Mouse (Mus musculus) forebrain, embryonic 16.5 days (tissue): ENCODE measurements around the gene Ccdc27. TPM values are rescaled to one million over a fixed set of nuclear protein-coding genes. Genes with fewer than 3 reads are reported as not detected.

Experiments
- ATAC-seq: fragments of 200-750 bp; cut with Nextera tagmentation; 2 replicates; pipeline ENCODE4 v1.8.0; 2017; ENCODE audit warnings: mild to moderate bottlenecking, moderate library complexity
- H3K27ac ChIP-seq: fragments of 300-500 bp; sonication (generic); 2 replicates; pipeline ENCODE4 v1.5.1; 2014; ENCODE audit warnings: low read length, control low read depth
- H3K27me3 ChIP-seq: fragments of 300-500 bp; sonication (generic); replicated peaks from 2 replicates; pipeline ENCODE4 v1.6.1; 2014; ENCODE audit warnings: low read length; ENCODE audit not compliant: control insufficient read depth, insufficient read depth
- H3K36me3 ChIP-seq: fragments of 300-500 bp; sonication (generic); 2 replicates; pipeline ENCODE4 v1.6.1; 2014; ENCODE audit not compliant: control insufficient read depth, insufficient read depth
- H3K4me1 ChIP-seq: fragments of 300-500 bp; sonication (generic); replicated peaks from 2 replicates; pipeline ENCODE4 v1.6.1; 2014; ENCODE audit warnings: low read length; ENCODE audit not compliant: control insufficient read depth, insufficient read depth
- H3K4me2 ChIP-seq: fragments of 300-500 bp; sonication (generic); 2 replicates; pipeline ENCODE4 v1.6.1; 2014; ENCODE audit warnings: mild to moderate bottlenecking, low read length, control low read depth
- H3K4me3 ChIP-seq: fragments of 300-500 bp; sonication (generic); replicated peaks from 2 replicates; pipeline ENCODE4 v1.5.1; 2014; ENCODE audit warnings: mild to moderate bottlenecking, low read length, control low read depth
- H3K9ac ChIP-seq: fragments of 300-500 bp; sonication (generic); replicated peaks from 2 replicates; pipeline ENCODE4 v1.6.1; 2014; ENCODE audit warnings: low read depth, low read length, control low read depth
- H3K9me3 ChIP-seq: fragments of 300-500 bp; sonication (generic); 2 replicates; pipeline ENCODE4 v1.6.1; 2016; ENCODE audit warnings: low read length; ENCODE audit not compliant: control insufficient read depth
- WGBS: fragments of 180-500 bp; shearing (Covaris S2); extraction: QIAGEN DNeasy Blood & Tissue Kit; methylation state at CpG from one replicate; pipeline ENCODE4 v1.1.7; 2014; 5-methylcytosine and 5-hydroxymethylcytosine counted together
- polyA plus RNA-seq: library from polyadenylated mRNA; unstranded; fragments of >200 nt; fragmentation: Nextera tagmentation; extraction: Ambion mirVana; gene quantifications from 2 replicates; pipeline ENCODE4 v1.2.1, GENCODE M21; 2015

The Ccdc27 gene
- polyA plus RNA-seq, 1 experiment from 2014 or later, result not detected

DNA sequence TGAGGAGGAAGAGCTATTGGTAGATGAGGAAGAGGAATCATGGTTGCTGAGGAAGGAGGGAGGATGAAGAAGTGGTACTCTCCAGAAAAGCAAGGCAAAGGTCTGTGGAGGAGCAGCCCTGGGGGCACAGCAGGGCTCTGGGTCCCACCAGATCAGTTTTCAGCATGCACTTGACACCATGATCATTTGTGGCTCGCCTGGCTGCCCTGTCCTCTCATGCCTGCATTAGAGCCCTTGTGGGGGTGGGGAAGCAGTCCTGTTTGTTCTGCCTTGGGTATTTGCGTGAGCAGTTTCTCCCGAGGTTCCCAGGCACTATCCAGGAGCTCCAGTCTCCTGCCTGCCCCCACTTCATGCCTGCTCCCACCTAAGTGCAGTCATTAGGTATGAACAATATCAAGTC, 5.4 kb downstream of the Ccdc27 start:
- H3K4me1 ChIP-seq, result no peaks in the 10 kb centered on the region
- H3K36me3 ChIP-seq, result no peaks in the 10 kb centered on the region
- no peak overlapping the region for H3K27ac ChIP-seq
- 53% methylated on average over 3 of the region's 3 CpGs for WGBS
- no peak overlapping the region for H3K4me2 ChIP-seq
- no peaks in the 10 kb centered on the region for H3K27me3 ChIP-seq
- no peak overlapping the region for H3K4me3 ChIP-seq
- no peak overlapping the region for H3K9ac ChIP-seq
- no peak for ATAC-seq
- no peaks in the 10 kb centered on the region for H3K9me3 ChIP-seq

DNA sequence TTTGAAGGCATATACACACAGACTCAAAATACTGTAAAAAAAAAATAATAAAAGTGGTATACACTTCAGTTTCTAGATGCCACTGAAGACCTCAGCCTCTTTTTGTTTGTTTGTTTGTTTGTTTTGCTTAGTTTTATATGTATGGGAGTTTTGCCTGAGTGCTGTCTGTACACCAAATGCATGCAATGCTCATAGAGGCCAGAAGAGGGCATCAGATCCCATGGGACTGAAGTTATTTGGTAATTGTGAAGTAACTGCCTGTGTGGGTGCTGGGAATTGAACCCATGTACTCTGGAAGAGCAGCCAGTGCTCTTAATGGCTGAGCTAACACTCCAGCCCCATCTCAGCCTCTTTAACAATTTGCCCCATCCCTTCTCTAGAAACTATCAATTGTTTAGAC, 13.8 kb downstream of the Ccdc27 start:
- H3K4me2 ChIP-seq, result no peak overlapping the region
- H3K9ac ChIP-seq, result no peak overlapping the region
- no peaks in the 10 kb centered on the region for H3K36me3 ChIP-seq
- H3K4me1 ChIP-seq, result peaks cover 7% of the 10 kb centered on the region
- no peak overlapping the region for H3K4me3 ChIP-seq
- peaks cover 16% of the 10 kb centered on the region for H3K27me3 ChIP-seq
- H3K9me3 ChIP-seq, result no peaks in the 10 kb centered on the region
- no peak overlapping the region for H3K27ac ChIP-seq
- no peak for ATAC-seq

DNA sequence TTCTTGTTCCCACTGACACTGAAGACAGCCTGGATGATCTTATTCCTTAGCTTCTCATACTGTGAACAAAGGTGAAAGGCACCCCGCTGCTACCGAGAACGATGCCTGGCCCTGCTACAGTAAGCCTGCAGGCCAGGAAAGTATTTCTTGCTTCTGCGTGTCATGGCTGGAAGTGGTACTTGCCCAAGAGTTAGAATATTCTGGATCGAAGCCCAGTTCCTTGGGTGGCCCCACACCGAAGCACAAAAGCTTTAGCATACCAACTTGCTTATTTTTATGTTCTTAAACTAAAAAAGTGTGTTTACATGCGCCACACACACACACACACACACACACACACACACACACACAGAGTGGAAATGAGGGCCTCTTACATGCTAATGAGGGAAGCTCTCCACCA, 14.4 kb downstream of the Ccdc27 start:
- 69% methylated on average over 7 of the region's 7 CpGs for WGBS
- no peak overlapping the region for H3K9ac ChIP-seq
- peaks cover 16% of the 10 kb centered on the region for H3K27me3 ChIP-seq
- no peak for ATAC-seq
- no peaks in the 10 kb centered on the region for H3K9me3 ChIP-seq
- H3K4me2 ChIP-seq, result no peak overlapping the region
- no peak overlapping the region for H3K27ac ChIP-seq
- peaks cover 7% of the 10 kb centered on the region for H3K4me1 ChIP-seq
- H3K36me3 ChIP-seq, result no peaks in the 10 kb centered on the region
- no peak overlapping the region for H3K4me3 ChIP-seq

- 26% methylated on average over 2 of the region's 2 CpGs for WGBS
- peaks cover 7% of the 10 kb centered on the region for H3K4me1 ChIP-seq
- no peak overlapping the region for H3K27ac ChIP-seq
- no peaks in the 10 kb centered on the region for H3K9me3 ChIP-seq
- peaks cover 8% of the 10 kb centered on the region; the same call in 1 of the 2 replicates for H3K36me3 ChIP-seq
- no peak overlapping the region for H3K9ac ChIP-seq
- no peak overlapping the region; the same call in 1 of the 2 replicates for H3K4me3 ChIP-seq
- no peak for ATAC-seq
- 0 out of 2 replicates have a peak overlapping the region, but pooled peaks have one; percentile 42 for H3K4me2 ChIP-seq
- peaks cover 16% of the 10 kb centered on the region for H3K27me3 ChIP-seq
These were observed 16.1 kb downstream of the Ccdc27 start for GRCm38 (mm10) chr4:154026441-154026761.

GRCm38 (mm10) chr4:154025641-154026440, 16.6 kb downstream of the Ccdc27 start, which contains the start of gene Smim1:
Gene Smim1, minus strand, starts transcription at chr4:154026230.
- H3K4me3 ChIP-seq, result peak within 1 kb of the TSS; percentile 18
- H3K36me3 ChIP-seq, result peaks cover 9% of the 10 kb centered on the region; the same call in 1 of the 2 replicates
- peaks cover 7% of the 10 kb centered on the region for H3K4me1 ChIP-seq
- no peak within 1 kb of the TSS; the same call in 1 of the 2 replicates for H3K9ac ChIP-seq
- 1% methylated on average over 33 of the region's 33 CpGs for WGBS
- ATAC-seq, result peak; percentile 41
- no peaks in the 10 kb centered on the region for H3K9me3 ChIP-seq
- peaks cover 16% of the 10 kb centered on the region for H3K27me3 ChIP-seq
- H3K4me2 ChIP-seq, result peak within 1 kb of the TSS; percentile 42
- H3K27ac ChIP-seq, result no peak within 1 kb of the TSS

- 37% methylated on average over 17 of the region's 17 CpGs for WGBS
- no peak overlapping the region for H3K27ac ChIP-seq
These were observed 17.6 kb downstream of the Ccdc27 start for GRCm38 (mm10) chr4:154024729-154025521.

DNA sequence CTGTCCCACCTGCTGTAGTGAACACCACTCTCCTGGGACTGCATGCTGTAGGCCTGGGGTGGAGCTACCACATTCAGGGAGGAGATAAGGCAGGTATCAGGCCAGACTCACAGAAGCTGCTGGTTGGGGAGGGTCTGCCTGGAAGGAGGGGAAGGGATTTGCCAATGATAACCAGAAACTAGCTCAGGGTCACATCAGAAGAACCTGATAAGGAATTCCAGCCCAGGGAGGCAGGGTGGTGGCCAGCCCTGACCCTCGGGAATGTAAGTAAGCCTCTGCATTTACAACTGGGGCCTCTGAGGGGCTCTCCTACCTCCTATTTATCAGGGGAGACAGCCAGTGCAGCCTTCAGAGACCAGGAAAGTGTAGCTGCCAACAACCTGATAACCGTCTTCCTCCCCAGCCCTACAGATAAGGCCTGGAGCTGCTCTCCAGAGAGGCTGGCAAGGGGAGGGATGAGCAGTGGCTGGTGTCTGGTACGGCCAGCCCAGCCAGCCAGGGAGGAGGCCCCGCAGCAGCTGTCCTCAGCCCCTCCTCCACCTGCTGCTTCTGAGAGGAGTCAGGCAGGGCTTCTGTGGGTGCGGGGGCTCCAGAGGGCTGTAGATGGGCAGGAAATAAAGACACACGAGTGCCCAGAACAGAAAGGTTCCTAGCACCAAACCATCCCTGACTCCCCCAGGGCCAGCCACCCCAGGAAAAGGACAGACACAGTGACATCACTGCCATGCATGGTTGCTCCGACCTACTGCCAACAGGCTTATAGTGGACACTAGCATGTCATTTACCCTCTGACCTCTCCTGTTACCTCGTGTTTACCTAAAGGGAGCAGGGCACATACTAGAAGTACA, 18.5 kb downstream of the Ccdc27 start:
- WGBS, result 30% methylated on average over 8 of the region's 8 CpGs
- Histone ChIP-seq H3K4me3 (no peak overlapping the region), H3K9ac (no peak overlapping the region), H3K27ac (no peak overlapping the region), H3K4me1 (peaks cover 7% of the 10 kb centered on the region), H3K4me2 (no peak overlapping the region), H3K36me3 (peaks cover 20% of the 10 kb centered on the region), H3K27me3 (peaks cover 16% of the 10 kb centered on the region), H3K9me3 (no peaks in the 10 kb centered on the region)
- no peak for ATAC-seq

More at GRCm38 (mm10) chr4:154024729-154025521, 17.6 kb downstream of the Ccdc27 start:
- no peak for ATAC-seq
- H3K9ac ChIP-seq, result no peak overlapping the region
- no peaks in the 10 kb centered on the region for H3K9me3 ChIP-seq
- H3K4me1 ChIP-seq, result peaks cover 7% of the 10 kb centered on the region
- no peak overlapping the region for H3K4me3 ChIP-seq
- H3K36me3 ChIP-seq, result peaks cover 14% of the 10 kb centered on the region; the same call in 1 of the 2 replicates
- H3K27me3 ChIP-seq, result peaks cover 16% of the 10 kb centered on the region
- H3K4me2 ChIP-seq, result no peak overlapping the region

- H3K27ac ChIP-seq, result no peak overlapping the region
- no peak overlapping the region for H3K9ac ChIP-seq
- peaks cover 16% of the 10 kb centered on the region for H3K27me3 ChIP-seq
- H3K4me3 ChIP-seq, result no peak overlapping the region
- H3K9me3 ChIP-seq, result no peaks in the 10 kb centered on the region
- peaks cover 7% of the 10 kb centered on the region for H3K4me1 ChIP-seq
- peaks cover 26% of the 10 kb centered on the region for H3K36me3 ChIP-seq
- ATAC-seq, result no peak
- no peak overlapping the region for H3K4me2 ChIP-seq
- WGBS, result 24% methylated on average over 4 of the region's 4 CpGs
These were observed 19.6 kb downstream of the Ccdc27 start for GRCm38 (mm10) chr4:154022844-154023243.

GRCm38 (mm10) chr4:154022407-154022806, 20.1 kb downstream of the Ccdc27 start:
- no peak for ATAC-seq
- no peak overlapping the region for H3K9ac ChIP-seq
- H3K9me3 ChIP-seq, result no peaks in the 10 kb centered on the region
- peaks cover 27% of the 10 kb centered on the region for H3K36me3 ChIP-seq
- peaks cover 16% of the 10 kb centered on the region for H3K27me3 ChIP-seq
- peaks cover 7% of the 10 kb centered on the region for H3K4me1 ChIP-seq
- no peak overlapping the region for H3K4me3 ChIP-seq
- 84% methylated on average over 4 of the region's 4 CpGs for WGBS
- no peak overlapping the region for H3K4me2 ChIP-seq
- no peak overlapping the region for H3K27ac ChIP-seq
